Mouse (Mus musculus) ES-Bruce4 (cell line): ENCODE data around the gene Donson.

Source experiments
- CTCF ChIP-seq: IDR thresholded peaks from one replicate; pipeline ENCODE4 v1.8.1; 2011; ENCODE audit warnings: low read depth, low read length
- EP300 ChIP-seq: IDR thresholded peaks from 2 replicates; pipeline ENCODE4 v1.6.1; 2011; ENCODE audit warnings: low read depth, low read length; ENCODE audit not compliant: insufficient read depth
- POLR2A ChIP-seq: IDR thresholded peaks from one replicate; pipeline ENCODE4 v1.8.1; 2011; ENCODE audit warnings: low read length; ENCODE audit not compliant: insufficient read depth

DNA sequence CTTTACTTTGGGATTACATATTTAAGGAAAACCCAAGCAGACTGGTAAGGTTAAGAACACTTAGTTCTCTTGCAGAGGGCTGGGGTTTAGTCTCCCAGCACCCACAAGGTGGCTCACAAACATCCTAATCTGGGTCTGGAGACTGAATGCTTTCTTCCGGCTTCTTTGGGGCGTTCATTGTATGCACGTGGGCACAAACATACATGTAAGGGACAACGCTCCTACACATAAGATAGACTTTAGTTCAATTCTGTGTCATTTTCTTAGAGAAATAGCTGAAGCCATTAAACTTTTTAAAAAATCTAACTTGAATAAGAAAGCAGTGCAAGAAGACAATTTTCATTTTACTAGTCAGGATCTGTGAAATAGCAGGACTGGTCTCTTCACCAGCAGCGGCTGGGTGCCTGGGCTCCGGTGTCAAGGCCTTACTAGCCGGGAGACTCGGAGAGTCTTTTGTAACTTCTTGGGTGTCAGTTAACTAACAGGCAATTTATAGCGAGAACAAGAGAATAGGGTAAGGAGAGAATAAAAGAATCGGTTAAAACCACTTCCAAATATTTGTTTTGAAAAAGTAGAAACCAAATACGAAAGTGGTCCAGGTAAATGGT, 42.5 kb downstream of the Donson start:
- TF ChIP-seq CTCF (no peak), POLR2A (no peak), EP300 (no peak)
